Mouse (Mus musculus) intestine, embryonic 14.5 days (tissue): ENCODE data around the gene Tmed4. TPM values are rescaled to one million over a fixed set of nuclear protein-coding genes. Genes with fewer than 3 reads are reported as not detected.
A peak's percentile ranks its signal among the peaks of the same experiment; 100 is the strongest.

ENCODE experiments used
- ATAC-seq: fragments of 200-750 bp; cut with Nextera tagmentation; replicated peaks from 2 replicates; pipeline ENCODE4 v1.8.0; 2017; ENCODE audit warnings: low read depth, moderate number of reproducible peaks, moderate TSS enrichment, moderate library complexity; ENCODE audit not compliant: low FRiP score, low TSS enrichment
- DNase-seq: peaks from one replicate; pipeline ENCODE4 v3.0.0-alpha.2; 2018; ENCODE audit warnings: low spot score
- H3K27ac ChIP-seq: fragments of 300-500 bp; sonication (generic); 2 replicates; pipeline ENCODE4 v1.5.1; 2014; ENCODE audit warnings: low read depth, mild to moderate bottlenecking, control low read depth
- H3K27me3 ChIP-seq: fragments of 300-500 bp; sonication (generic); replicated peaks from 2 replicates; pipeline ENCODE4 v1.6.1; 2014; ENCODE audit warnings: low read length, control low read depth; ENCODE audit not compliant: control insufficient read depth, insufficient read depth
- H3K36me3 ChIP-seq: fragments of 300-500 bp; sonication (generic); 2 replicates; pipeline ENCODE4 v1.6.1; 2014; ENCODE audit warnings: low read length, control low read depth; ENCODE audit not compliant: control insufficient read depth, insufficient read depth
- H3K4me1 ChIP-seq: fragments of 300-500 bp; sonication (generic); replicated peaks from 2 replicates; pipeline ENCODE4 v1.6.1; 2014; ENCODE audit warnings: low read length, control low read depth, mixed read lengths; ENCODE audit not compliant: control insufficient read depth, insufficient read depth
- H3K4me2 ChIP-seq: fragments of 300-500 bp; sonication (generic); 2 replicates; pipeline ENCODE4 v1.6.1; 2014; ENCODE audit warnings: low read length
- H3K4me3 ChIP-seq: fragments of 300-500 bp; sonication (generic); 2 replicates; pipeline ENCODE4 v1.5.1; 2014; ENCODE audit warnings: low read depth, low read length, control low read depth, mixed read lengths
- H3K9ac ChIP-seq: fragments of 300-500 bp; sonication (generic); 2 replicates; pipeline ENCODE4 v1.6.1; 2014; ENCODE audit warnings: mild to moderate bottlenecking, low read length
- H3K9me3 ChIP-seq: fragments of 300-500 bp; sonication (generic); 2 replicates; pipeline ENCODE4 v1.6.1; 2016; ENCODE audit warnings: low read length, control low read depth; ENCODE audit not compliant: control insufficient read depth
- WGBS: fragments of 180-500 bp; shearing (Covaris S2); extraction: QIAGEN DNeasy Blood & Tissue Kit; methylation state at CpG from one replicate; pipeline ENCODE4 v1.1.7; 2014; 5-methylcytosine and 5-hydroxymethylcytosine counted together
- polyA plus RNA-seq: library from polyadenylated mRNA; unstranded; fragments of >200 nt; fragmentation: Nextera tagmentation; extraction: Ambion mirVana; gene quantifications from 2 replicates; pipeline ENCODE4 v1.2.1, GENCODE M21; 2014

The Tmed4 gene
- polyA plus RNA-seq, 1 experiment from 2014 or later = 113 TPM

DNA sequence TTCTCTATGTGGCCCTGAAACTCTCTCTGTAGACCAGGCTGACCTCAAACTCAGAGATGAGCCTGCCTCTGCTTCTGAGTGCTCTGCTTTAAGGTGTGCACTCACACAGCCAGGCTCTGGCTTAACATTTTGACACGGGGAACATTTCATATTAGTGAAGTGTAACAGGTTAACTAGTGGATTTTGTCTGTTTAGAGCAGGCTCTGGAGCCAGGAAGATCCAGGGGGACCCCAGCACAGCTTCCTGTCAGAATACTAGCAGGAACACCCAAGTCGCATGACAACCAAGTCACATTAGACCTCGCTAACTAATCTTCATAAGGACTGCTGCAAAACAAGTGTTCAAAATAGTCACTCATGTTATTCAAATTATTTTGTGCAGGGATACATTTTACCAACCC lies 16.2 kb upstream of the Tmed4 start:
- WGBS = 23% methylated on average over 3 of the region's 3 CpGs
- H3K9me3 ChIP-seq = no peaks in the 10 kb centered on the region
- H3K36me3 ChIP-seq = no peaks in the 10 kb centered on the region
- H3K4me2 ChIP-seq = peak overlapping the region; percentile 62
- H3K27me3 ChIP-seq = no peaks in the 10 kb centered on the region
- DNase-seq (peak; percentile 56), ATAC-seq (no peak)
- peak overlapping the region; percentile 89 for H3K4me3 ChIP-seq
- H3K27ac ChIP-seq = no peak overlapping the region
- H3K9ac ChIP-seq = peak overlapping the region; percentile 64
- H3K4me1 ChIP-seq = peaks cover 6% of the 10 kb centered on the region; the same call in 1 of the 2 replicates

- ATAC-seq (no peak), DNase-seq (no peak)
- H3K4me2 ChIP-seq = no peak overlapping the region
- no peak overlapping the region for H3K4me3 ChIP-seq
- peaks cover 6% of the 10 kb centered on the region; the same call in 1 of the 2 replicates for H3K4me1 ChIP-seq
- no peaks in the 10 kb centered on the region for H3K27me3 ChIP-seq
- H3K27ac ChIP-seq = no peak overlapping the region
- no peak overlapping the region for H3K9ac ChIP-seq
- H3K9me3 ChIP-seq = no peaks in the 10 kb centered on the region
- H3K36me3 ChIP-seq = no peaks in the 10 kb centered on the region
- 96% methylated on average over 3 of the region's 3 CpGs for WGBS
These were observed 15.5 kb upstream of the Tmed4 start for GRCm38 (mm10) chr11:6290138-6290537.

GRCm38 (mm10) chr11:6282940-6283339 lies 8.3 kb upstream of the Tmed4 start:
- WGBS = 75% methylated on average over 3 of the region's 3 CpGs
- no peak for ATAC-seq

GRCm38 (mm10) chr11:6276466-6276865 lies 1.8 kb upstream of the Tmed4 start:
- Histone ChIP-seq H3K27ac (no peak overlapping the region), H3K9me3 (no peaks in the 10 kb centered on the region), H3K4me1 (peaks cover 10% of the 10 kb centered on the region), H3K36me3 (peaks cover 10% of the 10 kb centered on the region), H3K9ac (no peak overlapping the region), H3K4me2 (no peak overlapping the region), H3K27me3 (no peaks in the 10 kb centered on the region), H3K4me3 (no peak overlapping the region)
- ATAC-seq = no peak
- DNase-seq = no peak
- 76% methylated on average over 3 of the region's 3 CpGs for WGBS

More at GRCm38 (mm10) chr11:6282940-6283339, 8.3 kb upstream of the Tmed4 start:
- H3K36me3 ChIP-seq = no peaks in the 10 kb centered on the region
- H3K27me3 ChIP-seq = no peaks in the 10 kb centered on the region
- H3K9ac ChIP-seq = no peak overlapping the region
- no peak overlapping the region for H3K4me3 ChIP-seq
- H3K4me2 ChIP-seq = no peak overlapping the region
- H3K4me1 ChIP-seq = no peaks in the 10 kb centered on the region
- no peak overlapping the region for H3K27ac ChIP-seq
- H3K9me3 ChIP-seq = no peaks in the 10 kb centered on the region
- no peak for DNase-seq

DNA sequence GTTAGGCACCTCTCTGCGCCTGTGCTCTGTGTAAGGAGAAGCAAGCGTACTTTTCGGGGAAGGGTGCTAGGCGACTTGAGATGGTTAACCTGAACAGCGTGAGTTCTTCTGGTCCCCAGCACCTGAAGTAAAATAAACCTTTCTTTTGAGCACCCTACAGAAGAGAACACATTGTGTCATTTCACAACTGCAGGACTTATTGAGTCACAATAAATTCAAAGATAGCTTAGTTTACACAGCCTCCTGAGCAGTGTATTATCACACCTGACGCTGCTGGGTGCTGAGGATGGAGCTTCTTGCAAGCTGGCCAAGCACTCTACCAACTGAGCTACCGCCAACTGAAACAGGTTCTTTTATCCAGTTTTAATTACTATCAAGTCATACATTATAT lies 419 bp upstream of the Tmed4 start:
- Histone ChIP-seq H3K9ac (peak overlapping the region; percentile 43; the same call in 1 of the 2 replicates), H3K27ac (peak overlapping the region; percentile 62; the same call in 1 of the 2 replicates), H3K4me3 (peak overlapping the region; percentile 86), H3K9me3 (no peaks in the 10 kb centered on the region), H3K4me1 (peaks cover 10% of the 10 kb centered on the region), H3K27me3 (no peaks in the 10 kb centered on the region), H3K36me3 (peaks cover 22% of the 10 kb centered on the region), H3K4me2 (peak overlapping the region; percentile 71)
- no peak; the same call in 1 of the 2 replicates for ATAC-seq
- WGBS = 30% methylated on average over 7 of the region's 7 CpGs
- DNase-seq = no peak

DNA sequence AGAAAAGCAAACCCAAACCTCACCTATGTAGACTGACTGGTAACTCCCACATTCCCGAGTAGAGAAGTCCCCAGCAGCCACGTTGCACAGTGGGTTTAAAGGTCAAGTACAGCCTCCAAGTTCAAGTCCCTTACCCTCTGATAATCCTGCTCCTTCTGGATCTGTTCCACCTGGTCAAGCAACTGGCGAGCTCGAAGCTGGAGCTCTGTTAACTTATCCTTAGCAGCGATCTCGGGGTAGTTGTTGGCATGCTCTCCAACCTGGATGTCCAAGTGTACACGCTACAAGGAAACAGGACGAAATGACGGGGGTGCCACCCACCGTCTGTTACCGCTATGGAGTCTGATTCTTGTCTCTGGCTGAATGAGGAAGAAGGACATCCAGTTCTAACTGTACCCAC lies 1.1 kb downstream of the Tmed4 start:
- H3K9ac ChIP-seq = peak overlapping the region; percentile 73
- WGBS = 61% methylated on average over 11 of the region's 11 CpGs
- ATAC-seq (no peak), DNase-seq (no peak)
- H3K4me3 ChIP-seq = peak overlapping the region; percentile 86
- H3K4me2 ChIP-seq = peak overlapping the region; percentile 71
- no peaks in the 10 kb centered on the region for H3K9me3 ChIP-seq
- peaks cover 22% of the 10 kb centered on the region for H3K36me3 ChIP-seq
- no peak overlapping the region for H3K27ac ChIP-seq
- peaks cover 10% of the 10 kb centered on the region for H3K4me1 ChIP-seq
- H3K27me3 ChIP-seq = no peaks in the 10 kb centered on the region

GRCm38 (mm10) chr11:6267320-6268254 lies 7.1 kb downstream of the Tmed4 start, which contains the start of gene Ddx56:
Gene Ddx56 (minus strand): TSS chr11:6267772.
- peak; percentile 96 for ATAC-seq
- H3K9ac ChIP-seq = peak within 1 kb of the TSS; percentile 68
- peaks cover 58% of the 10 kb centered on the region for H3K36me3 ChIP-seq
- H3K27ac ChIP-seq = peak within 1 kb of the TSS; percentile 89
- 2% methylated on average over 50 of the region's 50 CpGs for WGBS
- H3K9me3 ChIP-seq = no peaks in the 10 kb centered on the region
- no peaks in the 10 kb centered on the region for H3K27me3 ChIP-seq
- peaks cover 7% of the 10 kb centered on the region for H3K4me1 ChIP-seq
- peak within 1 kb of the TSS; percentile 77 for H3K4me3 ChIP-seq
- DNase-seq = peak; percentile 91
- peak within 1 kb of the TSS; percentile 97 for H3K4me2 ChIP-seq

DNA sequence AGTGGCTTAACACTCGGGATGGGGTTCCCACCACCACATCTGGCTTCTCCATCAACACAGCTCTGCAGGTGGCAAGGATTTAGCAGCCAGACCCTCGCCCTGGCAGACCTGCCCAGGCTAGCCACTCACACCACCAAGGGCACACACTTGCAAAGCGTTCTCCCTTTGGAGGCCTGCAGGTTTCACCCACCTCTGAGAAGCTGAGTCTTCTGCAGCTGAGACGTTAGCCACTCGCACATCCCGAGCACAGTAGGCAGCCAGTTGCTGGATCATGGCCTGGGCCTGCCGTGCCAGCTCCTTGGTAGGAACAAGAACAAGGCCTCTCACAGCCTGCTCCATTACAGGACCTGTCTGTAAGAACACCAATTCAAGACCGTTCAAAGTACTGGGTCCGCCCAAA lies 8.0 kb downstream of the Tmed4 start:
- peak overlapping the region; percentile 77 for H3K4me3 ChIP-seq
- H3K27ac ChIP-seq = no peak overlapping the region
- peaks cover 7% of the 10 kb centered on the region for H3K4me1 ChIP-seq
- no peak for ATAC-seq
- no peaks in the 10 kb centered on the region for H3K9me3 ChIP-seq
- no peaks in the 10 kb centered on the region for H3K27me3 ChIP-seq
- H3K9ac ChIP-seq = peak overlapping the region; percentile 68
- H3K4me2 ChIP-seq = peak overlapping the region; percentile 97
- DNase-seq = no peak
- H3K36me3 ChIP-seq = peaks cover 60% of the 10 kb centered on the region
- WGBS = 72% methylated on average over 9 of the region's 9 CpGs
